Mouse (Mus musculus): Measurements from ENCODE around the gene Sf3b3.

- TF ChIP-seq POLR2A (IDR thresholded peaks at IDR 0.05; ENCODE audit: extremely low read depth, insufficient read depth, low read length) (no peak), CTCF (IDR thresholded peaks at IDR 0.05; ENCODE audit: low read depth, low read length) (no peak)
Observed at GRCm38 (mm10) chr8:110811116-110811515, 35.5 kb downstream of the Sf3b3 start.

Measured in liver, adult 2 months (tissue).